Mouse (Mus musculus): ENCODE measurements around the gene Arhgap25. TPM values are rescaled to one million over a fixed set of nuclear protein-coding genes. Genes with fewer than 3 reads are reported as not detected.

The Arhgap25 gene
- polyA plus RNA-seq, 1 experiment from 2014 or later = 6.9 TPM

- Histone ChIP-seq H3K4me2 (no peak overlapping the region), H3K27ac (ENCODE audit: low read depth, low read length) (no peak overlapping the region), H3K9me3 (ENCODE audit: control insufficient read depth, low read length) (no peaks in the 10 kb centered on the region), H3K9ac (ENCODE audit: low read depth, low read length) (no peak overlapping the region), H3K4me3 (ENCODE audit: low read depth, low read length) (no peak overlapping the region), H3K36me3 (ENCODE audit: control insufficient read depth, insufficient read depth, low read length) (no peaks in the 10 kb centered on the region), H3K4me1 (replicated peaks; ENCODE audit: control insufficient read depth, insufficient read depth, low read length) (no peaks in the 10 kb centered on the region), H3K27me3 (replicated peaks; ENCODE audit: control insufficient read depth, insufficient read depth, low read length) (no peaks in the 10 kb centered on the region)
- 53% methylated on average over 6 of the region's 6 CpGs for WGBS
- no peak for ATAC-seq (replicated peaks; ENCODE audit: low FRiP score)
- DNase-seq (ENCODE audit: low spot score) = no peak
These were observed 77.6 kb downstream of the Arhgap25 start for GRCm38 (mm10) chr6:87455507-87455906.

GRCm38 (mm10) chr6:87451771-87452170 is 81.3 kb downstream of the Arhgap25 start:
- Histone ChIP-seq H3K36me3 (ENCODE audit: control insufficient read depth, insufficient read depth, low read length) (no peaks in the 10 kb centered on the region), H3K4me1 (replicated peaks; ENCODE audit: control insufficient read depth, insufficient read depth, low read length) (no peaks in the 10 kb centered on the region), H3K4me2 (no peak overlapping the region), H3K4me3 (ENCODE audit: low read depth, low read length) (no peak overlapping the region), H3K27me3 (replicated peaks; ENCODE audit: control insufficient read depth, insufficient read depth, low read length) (no peaks in the 10 kb centered on the region; the same call in 1 of the 2 replicates), H3K9me3 (ENCODE audit: control insufficient read depth, low read length) (no peaks in the 10 kb centered on the region), H3K9ac (ENCODE audit: low read depth, low read length) (no peak overlapping the region), H3K27ac (ENCODE audit: low read depth, low read length) (no peak overlapping the region)
- DNase-seq (ENCODE audit: low spot score) (no peak), ATAC-seq (replicated peaks; ENCODE audit: low FRiP score) (no peak)
- WGBS = 62% methylated on average over 3 of the region's 3 CpGs

GRCm38 (mm10) chr6:87451016-87451415 is 82.0 kb downstream of the Arhgap25 start:
- Histone ChIP-seq H3K36me3 (ENCODE audit: control insufficient read depth, insufficient read depth, low read length) (no peaks in the 10 kb centered on the region), H3K4me3 (ENCODE audit: low read depth, low read length) (no peak overlapping the region), H3K4me1 (replicated peaks; ENCODE audit: control insufficient read depth, insufficient read depth, low read length) (no peaks in the 10 kb centered on the region), H3K4me2 (no peak overlapping the region), H3K9me3 (ENCODE audit: control insufficient read depth, low read length) (no peaks in the 10 kb centered on the region), H3K27ac (ENCODE audit: low read depth, low read length) (no peak overlapping the region), H3K9ac (ENCODE audit: low read depth, low read length) (no peak overlapping the region), H3K27me3 (replicated peaks; ENCODE audit: control insufficient read depth, insufficient read depth, low read length) (no peaks in the 10 kb centered on the region; the same call in 1 of the 2 replicates)
- DNase-seq (ENCODE audit: low spot score) = no peak
- 61% methylated on average over 3 of the region's 3 CpGs for WGBS
- no peak for ATAC-seq (replicated peaks; ENCODE audit: low FRiP score)

- H3K27ac ChIP-seq (ENCODE audit: low read depth, low read length) = no peak overlapping the region
- no peaks in the 10 kb centered on the region for H3K36me3 ChIP-seq (ENCODE audit: control insufficient read depth, insufficient read depth, low read length)
- H3K4me2 ChIP-seq = no peak overlapping the region
- H3K9me3 ChIP-seq (ENCODE audit: control insufficient read depth, low read length) = no peaks in the 10 kb centered on the region
- WGBS = 77% methylated on average over 3 of the region's 3 CpGs
- no peak for ATAC-seq (replicated peaks; ENCODE audit: low FRiP score)
- H3K9ac ChIP-seq (ENCODE audit: low read depth, low read length) = no peak overlapping the region
- DNase-seq (ENCODE audit: low spot score) = no peak
- no peak overlapping the region for H3K4me3 ChIP-seq (ENCODE audit: low read depth, low read length)
- no peaks in the 10 kb centered on the region; the same call in 1 of the 2 replicates for H3K27me3 ChIP-seq (replicated peaks; ENCODE audit: control insufficient read depth, insufficient read depth, low read length)
- H3K4me1 ChIP-seq (replicated peaks; ENCODE audit: control insufficient read depth, insufficient read depth, low read length) = no peaks in the 10 kb centered on the region
These were observed 83.5 kb downstream of the Arhgap25 start for GRCm38 (mm10) chr6:87449534-87449933.

GRCm38 (mm10) chr6:87447217-87447616 is 85.8 kb downstream of the Arhgap25 start:
- DNase-seq (ENCODE audit: low spot score) (no peak), ATAC-seq (replicated peaks; ENCODE audit: low FRiP score) (no peak)
- no peaks in the 10 kb centered on the region for H3K4me1 ChIP-seq (replicated peaks; ENCODE audit: control insufficient read depth, insufficient read depth, low read length)
- no peak overlapping the region for H3K4me2 ChIP-seq
- H3K36me3 ChIP-seq (ENCODE audit: control insufficient read depth, insufficient read depth, low read length) = no peaks in the 10 kb centered on the region
- no peaks in the 10 kb centered on the region for H3K9me3 ChIP-seq (ENCODE audit: control insufficient read depth, low read length)
- WGBS = 76% methylated on average over 4 of the region's 4 CpGs
- no peak overlapping the region for H3K4me3 ChIP-seq (ENCODE audit: low read depth, low read length)
- no peak overlapping the region for H3K27ac ChIP-seq (ENCODE audit: low read depth, low read length)
- no peaks in the 10 kb centered on the region; the same call in 1 of the 2 replicates for H3K27me3 ChIP-seq (replicated peaks; ENCODE audit: control insufficient read depth, insufficient read depth, low read length)
- no peak overlapping the region for H3K9ac ChIP-seq (ENCODE audit: low read depth, low read length)

- Histone ChIP-seq H3K9ac (ENCODE audit: low read depth, low read length) (no peak overlapping the region), H3K4me3 (ENCODE audit: low read depth, low read length) (no peak overlapping the region), H3K4me2 (no peak overlapping the region), H3K4me1 (replicated peaks; ENCODE audit: control insufficient read depth, insufficient read depth, low read length) (no peaks in the 10 kb centered on the region; the same call in 1 of the 2 replicates), H3K36me3 (ENCODE audit: control insufficient read depth, insufficient read depth, low read length) (no peaks in the 10 kb centered on the region), H3K9me3 (ENCODE audit: control insufficient read depth, low read length) (no peaks in the 10 kb centered on the region), H3K27me3 (replicated peaks; ENCODE audit: control insufficient read depth, insufficient read depth, low read length) (no peaks in the 10 kb centered on the region; the same call in 1 of the 2 replicates), H3K27ac (ENCODE audit: low read depth, low read length) (no peak overlapping the region)
- whole genome bisulfite sequencing = 75% methylated on average over 7 of the region's 7 CpGs
- ATAC-seq (replicated peaks; ENCODE audit: low FRiP score) (no peak), DNase-seq (ENCODE audit: low spot score) (no peak)
These were observed 87.8 kb downstream of the Arhgap25 start for GRCm38 (mm10) chr6:87445222-87445621.

- DNase-seq (ENCODE audit: low spot score) = no peak
- H3K9ac ChIP-seq (ENCODE audit: low read depth, low read length) = no peak overlapping the region
- no peak for ATAC-seq (replicated peaks; ENCODE audit: low FRiP score)
- H3K4me1 ChIP-seq (replicated peaks; ENCODE audit: control insufficient read depth, insufficient read depth, low read length) = no peaks in the 10 kb centered on the region; the same call in 1 of the 2 replicates
- H3K27me3 ChIP-seq (replicated peaks; ENCODE audit: control insufficient read depth, insufficient read depth, low read length) = no peaks in the 10 kb centered on the region; the same call in 1 of the 2 replicates
- H3K4me3 ChIP-seq (ENCODE audit: low read depth, low read length) = no peak overlapping the region
- 65% methylated on average over 11 of the region's 11 CpGs for WGBS
- H3K36me3 ChIP-seq (ENCODE audit: control insufficient read depth, insufficient read depth, low read length) = no peaks in the 10 kb centered on the region
- no peaks in the 10 kb centered on the region for H3K9me3 ChIP-seq (ENCODE audit: control insufficient read depth, low read length)
- H3K4me2 ChIP-seq = no peak overlapping the region
- H3K27ac ChIP-seq (ENCODE audit: low read depth, low read length) = no peak overlapping the region
These were observed 89.8 kb downstream of the Arhgap25 start for GRCm38 (mm10) chr6:87443253-87443652.

GRCm38 (mm10) chr6:87436745-87437144 is 96.3 kb downstream of the Arhgap25 start:
- no peak overlapping the region for H3K9ac ChIP-seq (ENCODE audit: low read depth, low read length)
- no peaks in the 10 kb centered on the region for H3K36me3 ChIP-seq (ENCODE audit: control insufficient read depth, insufficient read depth, low read length)
- no peak overlapping the region for H3K4me2 ChIP-seq
- H3K27me3 ChIP-seq (replicated peaks; ENCODE audit: control insufficient read depth, insufficient read depth, low read length) = no peaks in the 10 kb centered on the region
- H3K4me1 ChIP-seq (replicated peaks; ENCODE audit: control insufficient read depth, insufficient read depth, low read length) = no peaks in the 10 kb centered on the region; the same call in 1 of the 2 replicates
- no peak for DNase-seq (ENCODE audit: low spot score)
- ATAC-seq (replicated peaks; ENCODE audit: low FRiP score) = no peak
- H3K9me3 ChIP-seq (ENCODE audit: control insufficient read depth, low read length) = no peaks in the 10 kb centered on the region
- H3K4me3 ChIP-seq (ENCODE audit: low read depth, low read length) = no peak overlapping the region
- H3K27ac ChIP-seq (ENCODE audit: low read depth, low read length) = no peak overlapping the region
- WGBS = 82% methylated on average over 8 of the region's 8 CpGs

- H3K4me1 ChIP-seq (replicated peaks; ENCODE audit: control insufficient read depth, insufficient read depth, low read length) = no peaks in the 10 kb centered on the region; the same call in 1 of the 2 replicates
- no peak overlapping the region for H3K9ac ChIP-seq (ENCODE audit: low read depth, low read length)
- H3K27ac ChIP-seq (ENCODE audit: low read depth, low read length) = no peak overlapping the region
- no peaks in the 10 kb centered on the region for H3K9me3 ChIP-seq (ENCODE audit: control insufficient read depth, low read length)
- ATAC-seq (replicated peaks; ENCODE audit: low FRiP score) (no peak), DNase-seq (ENCODE audit: low spot score) (no peak)
- no peak overlapping the region for H3K4me2 ChIP-seq
- 88% methylated on average over 3 of the region's 3 CpGs for WGBS
- no peaks in the 10 kb centered on the region for H3K36me3 ChIP-seq (ENCODE audit: control insufficient read depth, insufficient read depth, low read length)
- no peaks in the 10 kb centered on the region for H3K27me3 ChIP-seq (replicated peaks; ENCODE audit: control insufficient read depth, insufficient read depth, low read length)
- H3K4me3 ChIP-seq (ENCODE audit: low read depth, low read length) = no peak overlapping the region
These were observed 97.3 kb downstream of the Arhgap25 start for GRCm38 (mm10) chr6:87435791-87436190.

Measured in liver, embryonic 11.5 days (tissue).